Mouse (Mus musculus) stomach, postnatal 0 days (tissue): Measurements from ENCODE around the gene Inha.

Experiments used
- CTCF ChIP-seq: IDR thresholded peaks from 2 replicates; pipeline ENCODE4 v1.5.1; 2016; ENCODE audit warnings: antibody characterized with exemption, low read depth, mild to moderate bottlenecking, moderate library complexity
- EP300 ChIP-seq: optimal IDR thresholded peaks from 2 replicates; pipeline ENCODE3; 2016; ENCODE audit warnings: antibody characterized with exemption

DNA sequence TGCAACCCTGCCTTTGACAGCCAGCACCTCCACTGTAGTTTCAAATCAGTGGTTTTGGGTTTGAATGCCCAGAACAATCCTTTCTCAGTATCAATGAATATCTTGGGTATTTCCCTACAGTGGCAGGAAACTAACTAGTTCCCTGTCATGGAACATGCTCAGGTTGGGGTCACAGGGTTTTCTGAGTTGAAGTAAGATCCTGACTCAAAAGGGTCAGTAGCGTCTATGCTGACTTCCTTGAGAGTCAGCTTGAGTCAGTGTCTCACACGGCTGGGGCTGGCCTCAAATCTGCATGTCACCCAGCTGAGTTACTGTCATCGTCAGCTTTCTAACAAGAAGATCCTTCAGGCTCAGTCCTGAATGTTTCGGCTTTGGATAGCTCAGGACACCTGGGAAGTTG is 8.0 kb upstream of the Inha start:
- TF ChIP-seq CTCF (no peak), EP300 (no peak)
